Mouse (Mus musculus): ENCODE data around the gene Acadvl. TPM values are rescaled to one million over a fixed set of nuclear protein-coding genes. Genes with fewer than 3 reads are reported as not detected.
"Not testable (repeated sequence)": the region's sequence is repeated elsewhere in the genome, so short reads cannot be mapped to it uniquely, and the experiment has no call there.

Acadvl gene
- polyA plus RNA-seq, 1 experiment from 2014 or later, result 235 TPM

- not testable (repeated sequence) for H3K4me3 ChIP-seq, H3K9ac ChIP-seq
- 89% methylated on average over 2 of the region's 2 CpGs for WGBS
Observed at GRCm38 (mm10) chr11:70016177-70016576, 966 bp upstream of the Acadvl start.

GRCm38 (mm10) chr11:70015677-70016076 lies 466 bp upstream of the Acadvl start:
- no peak for ATAC-seq (replicated peaks; ENCODE audit: insufficient number of reproducible peaks, insufficient read depth, low FRiP score, low read depth)
- Histone ChIP-seq H3K27ac (no peak overlapping the region), H3K4me2 (peak overlapping the region; percentile 73), H3K27me3 (no peaks in the 10 kb centered on the region), H3K4me3 (no peak overlapping the region; the same call in 1 of the 2 replicates), H3K9me3 (replicated peaks) (no peaks in the 10 kb centered on the region), H3K36me3 (peaks cover 34% of the 10 kb centered on the region), H3K9ac (no peak overlapping the region), H3K4me1 (replicated peaks) (peaks cover 49% of the 10 kb centered on the region)
- WGBS, result 63% methylated on average over 6 of the region's 6 CpGs

More at GRCm38 (mm10) chr11:70016177-70016576, 966 bp upstream of the Acadvl start:
- H3K4me2 ChIP-seq; H3K27me3 ChIP-seq; H3K9me3 ChIP-seq (replicated peaks); ATAC-seq (replicated peaks; ENCODE audit: insufficient number of reproducible peaks, insufficient read depth, low FRiP score, low read depth); H3K27ac ChIP-seq: not testable (repeated sequence)
- peaks cover 53% of the 10 kb centered on the region for H3K4me1 ChIP-seq (replicated peaks)
- H3K36me3 ChIP-seq, result peaks cover 29% of the 10 kb centered on the region

- H3K9ac ChIP-seq, result no peak overlapping the region
- no peak for ATAC-seq (replicated peaks; ENCODE audit: insufficient number of reproducible peaks, insufficient read depth, low FRiP score, low read depth)
- H3K9me3 ChIP-seq (replicated peaks), result no peaks in the 10 kb centered on the region
- peak overlapping the region; percentile 69 for H3K4me3 ChIP-seq
- H3K27me3 ChIP-seq, result no peaks in the 10 kb centered on the region
- peak overlapping the region; percentile 84; the same call in 1 of the 2 replicates for H3K27ac ChIP-seq
- H3K36me3 ChIP-seq, result peaks cover 49% of the 10 kb centered on the region
- WGBS, result 52% methylated on average over 5 of the region's 5 CpGs
- peaks cover 33% of the 10 kb centered on the region for H3K4me1 ChIP-seq (replicated peaks)
- peak overlapping the region; percentile 73 for H3K4me2 ChIP-seq
Observed at GRCm38 (mm10) chr11:70014051-70014450, 1.2 kb downstream of the Acadvl start.

GRCm38 (mm10) chr11:70013408-70013807 lies 1.8 kb downstream of the Acadvl start:
- Histone ChIP-seq H3K4me2 (no peak overlapping the region), H3K4me3 (no peak overlapping the region), H3K36me3 (peaks cover 56% of the 10 kb centered on the region), H3K9ac (no peak overlapping the region), H3K27ac (no peak overlapping the region), H3K27me3 (no peaks in the 10 kb centered on the region), H3K4me1 (replicated peaks) (peaks cover 27% of the 10 kb centered on the region), H3K9me3 (replicated peaks) (no peaks in the 10 kb centered on the region)
- no peak for ATAC-seq (replicated peaks; ENCODE audit: insufficient number of reproducible peaks, insufficient read depth, low FRiP score, low read depth)
- 66% methylated on average over 3 of the region's 3 CpGs for whole genome bisulfite sequencing

- H3K36me3 ChIP-seq, result peaks cover 61% of the 10 kb centered on the region
- peaks cover 24% of the 10 kb centered on the region for H3K4me1 ChIP-seq (replicated peaks)
- ATAC-seq (replicated peaks; ENCODE audit: insufficient number of reproducible peaks, insufficient read depth, low FRiP score, low read depth), result no peak
- H3K4me2 ChIP-seq, result no peak overlapping the region
- H3K9ac ChIP-seq, result no peak overlapping the region
- no peak overlapping the region for H3K4me3 ChIP-seq
- 81% methylated on average over 9 of the region's 9 CpGs for WGBS
- H3K27me3 ChIP-seq, result no peaks in the 10 kb centered on the region
- no peaks in the 10 kb centered on the region for H3K9me3 ChIP-seq (replicated peaks)
- H3K27ac ChIP-seq, result no peak overlapping the region
Observed at GRCm38 (mm10) chr11:70012931-70013330, 2.3 kb downstream of the Acadvl start.

GRCm38 (mm10) chr11:70010961-70011360 lies 4.2 kb downstream of the Acadvl start:
- ATAC-seq (replicated peaks; ENCODE audit: insufficient number of reproducible peaks, insufficient read depth, low FRiP score, low read depth), result no peak
- WGBS, result 87% methylated on average over 10 of the region's 10 CpGs
- H3K4me2 ChIP-seq, result no peak overlapping the region
- H3K9ac ChIP-seq, result no peak overlapping the region
- no peaks in the 10 kb centered on the region for H3K9me3 ChIP-seq (replicated peaks)
- H3K27me3 ChIP-seq, result no peaks in the 10 kb centered on the region
- peaks cover 16% of the 10 kb centered on the region for H3K4me1 ChIP-seq (replicated peaks)
- no peak overlapping the region for H3K27ac ChIP-seq
- no peak overlapping the region for H3K4me3 ChIP-seq
- peaks cover 80% of the 10 kb centered on the region for H3K36me3 ChIP-seq

GRCm38 (mm10) chr11:70010548-70010947 lies 4.7 kb downstream of the Acadvl start:
- no peak overlapping the region for H3K27ac ChIP-seq
- H3K9ac ChIP-seq, result no peak overlapping the region
- H3K27me3 ChIP-seq, result no peaks in the 10 kb centered on the region
- no peak overlapping the region for H3K4me3 ChIP-seq
- peaks cover 16% of the 10 kb centered on the region for H3K4me1 ChIP-seq (replicated peaks)
- ATAC-seq (replicated peaks; ENCODE audit: insufficient number of reproducible peaks, insufficient read depth, low FRiP score, low read depth), result no peak
- peaks cover 85% of the 10 kb centered on the region for H3K36me3 ChIP-seq
- H3K9me3 ChIP-seq (replicated peaks), result no peaks in the 10 kb centered on the region
- no peak overlapping the region for H3K4me2 ChIP-seq
- WGBS, result 85% methylated on average over 12 of the region's 12 CpGs

- no peak for ATAC-seq (replicated peaks; ENCODE audit: insufficient number of reproducible peaks, insufficient read depth, low FRiP score, low read depth)
Observed at GRCm38 (mm10) chr11:70010033-70010432, 5.2 kb downstream of the Acadvl start.

GRCm38 (mm10) chr11:70005521-70005920 lies 9.7 kb downstream of the Acadvl start:
- Histone ChIP-seq H3K36me3 (peaks cover 55% of the 10 kb centered on the region), H3K9ac (no peak overlapping the region), H3K27me3 (no peaks in the 10 kb centered on the region), H3K4me2 (no peak overlapping the region), H3K4me3 (no peak overlapping the region), H3K4me1 (replicated peaks) (peaks cover 31% of the 10 kb centered on the region), H3K27ac (no peak overlapping the region), H3K9me3 (replicated peaks) (no peaks in the 10 kb centered on the region)
- ATAC-seq (replicated peaks; ENCODE audit: insufficient number of reproducible peaks, insufficient read depth, low FRiP score, low read depth), result no peak
- 63% methylated on average over 5 of the region's 5 CpGs for WGBS

More at GRCm38 (mm10) chr11:70010033-70010432, 5.2 kb downstream of the Acadvl start:
- H3K4me3 ChIP-seq, result no peak overlapping the region
- H3K27me3 ChIP-seq, result no peaks in the 10 kb centered on the region
- H3K9me3 ChIP-seq (replicated peaks), result no peaks in the 10 kb centered on the region
- H3K9ac ChIP-seq, result no peak overlapping the region
- WGBS, result 86% methylated on average over 6 of the region's 6 CpGs
- H3K4me2 ChIP-seq, result no peak overlapping the region
- no peak overlapping the region for H3K27ac ChIP-seq
- H3K36me3 ChIP-seq, result peaks cover 90% of the 10 kb centered on the region
- peaks cover 13% of the 10 kb centered on the region for H3K4me1 ChIP-seq (replicated peaks)

- Histone ChIP-seq H3K4me2 (peak overlapping the region; percentile 86; the same call in 1 of the 2 replicates), H3K36me3 (peaks cover 43% of the 10 kb centered on the region), H3K27me3 (no peaks in the 10 kb centered on the region), H3K9ac (no peak overlapping the region), H3K4me1 (replicated peaks) (peaks cover 49% of the 10 kb centered on the region), H3K27ac (no peak overlapping the region), H3K9me3 (replicated peaks) (no peaks in the 10 kb centered on the region), H3K4me3 (peak overlapping the region; percentile 81; the same call in 1 of the 2 replicates)
- no peak for ATAC-seq (replicated peaks; ENCODE audit: insufficient number of reproducible peaks, insufficient read depth, low FRiP score, low read depth)
- WGBS, result 87% methylated on average over 2 of the region's 2 CpGs
Observed at GRCm38 (mm10) chr11:70002471-70002870, 12.7 kb downstream of the Acadvl start.

- H3K9me3 ChIP-seq (replicated peaks), result no peaks in the 10 kb centered on the region
- peak overlapping the region; percentile 81 for H3K4me3 ChIP-seq
- H3K9ac ChIP-seq, result no peak overlapping the region
- no peak for ATAC-seq (replicated peaks; ENCODE audit: insufficient number of reproducible peaks, insufficient read depth, low FRiP score, low read depth)
- peaks cover 37% of the 10 kb centered on the region for H3K36me3 ChIP-seq
- no peaks in the 10 kb centered on the region for H3K27me3 ChIP-seq
- peak overlapping the region; percentile 86 for H3K4me2 ChIP-seq
- H3K27ac ChIP-seq, result no peak overlapping the region
- peaks cover 51% of the 10 kb centered on the region for H3K4me1 ChIP-seq (replicated peaks)
Observed at GRCm38 (mm10) chr11:70001865-70002264, 13.3 kb downstream of the Acadvl start.

GRCm38 (mm10) chr11:70001159-70001558 lies 14.1 kb downstream of the Acadvl start:
- WGBS, result 7% methylated on average over 8 of the region's 8 CpGs
- ATAC-seq (replicated peaks; ENCODE audit: insufficient number of reproducible peaks, insufficient read depth, low FRiP score, low read depth), result no peak
- peaks cover 51% of the 10 kb centered on the region for H3K4me1 ChIP-seq (replicated peaks)
- peak overlapping the region; percentile 86 for H3K4me2 ChIP-seq
- peak overlapping the region; percentile 90 for H3K9ac ChIP-seq
- peaks cover 30% of the 10 kb centered on the region for H3K36me3 ChIP-seq
- H3K27me3 ChIP-seq, result no peaks in the 10 kb centered on the region
- H3K4me3 ChIP-seq, result peak overlapping the region; percentile 81
- H3K27ac ChIP-seq, result peak overlapping the region; percentile 96
- H3K9me3 ChIP-seq (replicated peaks), result no peaks in the 10 kb centered on the region

Measured in heart, embryonic 15.5 days (tissue).